ENCODE assay signal across 17 mouse cellular contexts in the genomic region with DNA sequence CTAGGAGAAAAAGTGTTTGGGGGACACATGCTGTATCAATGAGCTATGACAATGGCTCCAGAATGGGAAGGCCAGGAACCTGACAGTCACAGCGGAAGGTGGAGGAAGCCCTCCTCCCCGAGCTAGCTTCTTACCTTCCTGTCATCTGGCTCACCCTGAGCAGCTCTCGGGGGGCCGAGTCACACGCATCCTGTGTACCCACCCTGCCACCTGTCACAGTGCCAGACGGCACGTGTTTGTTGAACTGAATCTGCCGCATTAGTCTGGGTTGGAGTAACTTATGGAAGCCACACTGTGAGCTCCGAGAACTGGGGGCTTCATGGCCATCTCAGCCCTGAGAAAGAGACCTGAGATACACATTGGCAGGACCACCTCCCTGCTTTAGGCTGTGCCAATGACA.
DNase-seq lines count a peak whose midpoint lies in the region; ATAC-seq lines count a peak whose summit lies in the region.
"Had no signal": no experiment of that assay in that cellular context is flagged by ENCODE, and none has a peak within 500 bp of the region (broad histone marks: within the 10 kb centered on the region; RNA-seq: fewer than 3 reads in every experiment).

No protein-coding gene starts in this region.

- H3K9ac ChIP-seq in neural tube, embryonic 11.5 days (ENCODE audit: low read length) = no peak overlapping the region
- peak overlapping the region; percentile 31; the same call in 1 of the 2 replicates for H3K9ac ChIP-seq in midbrain, embryonic 14.5 days (replicated peaks; ENCODE audit: low read length)
- H3K9ac ChIP-seq: embryonic facial prominence, embryonic 12.5 days; liver, embryonic 13.5 days had no signal

- no peak for ATAC-seq in neural tube, embryonic 11.5 days (ENCODE audit: insufficient read depth, low FRiP score, low TSS enrichment)
- ATAC-seq in midbrain, embryonic 14.5 days (ENCODE audit: low FRiP score, low TSS enrichment) = no peak
- ATAC-seq: activated CD4-positive, CD25-positive, alpha-beta regulatory T cell, adult 4 months had no signal

- intact Hi-C loops in heart, postnatal 10 days (cut with DNase I) = no loop called here

- H3K9me3 ChIP-seq in neural tube, embryonic 11.5 days (ENCODE audit: control insufficient read depth, low read length) = no peaks in the 10 kb centered on the region
- H3K9me3 ChIP-seq in hindbrain, embryonic 10.5 days = no peaks in the 10 kb centered on the region
- no peaks in the 10 kb centered on the region for H3K9me3 ChIP-seq in midbrain, embryonic 14.5 days (ENCODE audit: control insufficient read depth, low read length)
- H3K9me3 ChIP-seq: embryonic facial prominence, embryonic 12.5 days; heart, embryonic 10.5 days; liver, embryonic 13.5 days had no signal

- DNase-seq in neural tube, embryonic 11.5 days (ENCODE audit: low spot score) = no peak
- DNase-seq in neural tube, embryonic 10.5 days (ENCODE audit: extremely low spot score, low spot score) = no peak
- DNase-seq in hindbrain, embryonic 10.5 days (ENCODE audit: low spot score) = no peak
- DNase-seq in midbrain, embryonic 14.5 days = peak; percentile 26
- DNase-seq in thymus, postnatal 36 days = peak; percentile 22 to 54
- no peak for DNase-seq in frontal cortex, adult 2 months (ENCODE audit: extremely low spot score in 1 of 2, low spot score in 1 of 2)
- DNase-seq in heart, postnatal 10 days = no peak
- no peak for DNase-seq in frontal cortex, postnatal 10 days (ENCODE audit: low spot score in 2 of 2)
- DNase-seq: cerebellum, adult 9-10 months; kidney, postnatal 36 days; liver, embryonic 13.5 days; lung, postnatal 4 days; right cerebral cortex, postnatal 14 days had no signal

- 0 out of 2 replicates have a peak overlapping the region, but pooled peaks have one; percentile 39 for H3K27ac ChIP-seq in neural tube, embryonic 11.5 days (ENCODE audit: low read depth, low read length)
- H3K27ac ChIP-seq in hindbrain, embryonic 10.5 days = peak overlapping the region; percentile 81
- H3K27ac ChIP-seq in midbrain, embryonic 14.5 days (replicated peaks; ENCODE audit: low read depth, low read length) = peak overlapping the region; percentile 92
- H3K27ac ChIP-seq: heart, embryonic 10.5 days; liver, embryonic 13.5 days had no signal

- H3K4me2 ChIP-seq in neural tube, embryonic 11.5 days (ENCODE audit: low read depth) = no peak overlapping the region
- H3K4me2 ChIP-seq in midbrain, embryonic 14.5 days (ENCODE audit: low read length) = 0 out of 2 replicates have a peak overlapping the region, but pooled peaks have one; percentile 11
- H3K4me2 ChIP-seq: embryonic facial prominence, embryonic 12.5 days; liver, embryonic 13.5 days had no signal

- H3K36me3 ChIP-seq in neural tube, embryonic 11.5 days (ENCODE audit: control insufficient read depth, insufficient read depth, low read length) = no peaks in the 10 kb centered on the region
- no peaks in the 10 kb centered on the region for H3K36me3 ChIP-seq in hindbrain, embryonic 10.5 days
- H3K36me3 ChIP-seq in midbrain, embryonic 14.5 days (ENCODE audit: control insufficient read depth, insufficient read depth, low read length) = no peaks in the 10 kb centered on the region
- H3K36me3 ChIP-seq: embryonic facial prominence, embryonic 12.5 days; heart, embryonic 10.5 days; liver, embryonic 13.5 days had no signal

- no peak overlapping the region for H3K4me3 ChIP-seq in neural tube, embryonic 11.5 days (ENCODE audit: low read depth, low read length)
- no peak overlapping the region for H3K4me3 ChIP-seq in hindbrain, embryonic 10.5 days
- H3K4me3 ChIP-seq in midbrain, embryonic 14.5 days (replicated peaks; ENCODE audit: low read depth, low read length) = no peak overlapping the region
- H3K4me3 ChIP-seq: embryonic facial prominence, embryonic 12.5 days; heart, embryonic 10.5 days; liver, embryonic 13.5 days; myocyte had no signal

- H3K4me1 ChIP-seq in neural tube, embryonic 11.5 days (ENCODE audit: control insufficient read depth, insufficient read depth, low read length) = peaks cover 13% of the 10 kb centered on the region
- peaks cover 60% of the 10 kb centered on the region for H3K4me1 ChIP-seq in hindbrain, embryonic 10.5 days (replicated peaks)
- peaks cover 53% of the 10 kb centered on the region for H3K4me1 ChIP-seq in midbrain, embryonic 14.5 days (ENCODE audit: control insufficient read depth, insufficient read depth, low read length)

- no peaks in the 10 kb centered on the region for H3K27me3 ChIP-seq in neural tube, embryonic 11.5 days (ENCODE audit: control insufficient read depth, insufficient read depth, low read length)
- H3K27me3 ChIP-seq in hindbrain, embryonic 10.5 days (ENCODE audit: insufficient read depth, poor library complexity, severe bottlenecking) = peaks cover 19% of the 10 kb centered on the region
- H3K27me3 ChIP-seq in midbrain, embryonic 14.5 days (ENCODE audit: control insufficient read depth, insufficient read depth, low read length) = no peaks in the 10 kb centered on the region
- H3K27me3 ChIP-seq: embryonic facial prominence, embryonic 12.5 days had no signal

- 79% methylated on average over 9 of the region's 9 CpGs for WGBS in neural tube, embryonic 11.5 days
- WGBS in hindbrain, embryonic 10.5 days = 81% methylated on average over 9 of the region's 9 CpGs
- 67% methylated on average over 9 of the region's 9 CpGs for WGBS in midbrain, embryonic 14.5 days

Comparison
In these comparisons a context has a peak if more than half of its experiments do, and no peak if none do; other contexts are left out.
1. DNase-seq: peak in midbrain, embryonic 14.5 days (single experiment) and thymus, postnatal 36 days (2 of 2); none in neural tube, embryonic 11.5 days (single experiment), neural tube, embryonic 10.5 days (single experiment), hindbrain, embryonic 10.5 days (single experiment), frontal cortex, adult 2 months (0 of 2), heart, postnatal 10 days (0 of 2) and frontal cortex, postnatal 10 days (0 of 2).
2. H3K27ac ChIP-seq: peak in every context shown above with its lines; median percentile 92 in midbrain, embryonic 14.5 days; 81 in hindbrain, embryonic 10.5 days; 39 in neural tube, embryonic 11.5 days.